Mouse (Mus musculus) heart, embryonic 16.5 days (tissue): ENCODE measurements around the gene Arf5. TPM values are rescaled to one million over a fixed set of nuclear protein-coding genes. Genes with fewer than 3 reads are reported as not detected.

ENCODE experiments used
- ATAC-seq: fragments of 200-750 bp; cut with Nextera tagmentation; replicated peaks from 2 replicates; pipeline ENCODE4 v1.8.0; 2017; ENCODE audit warnings: moderate number of reproducible peaks; ENCODE audit not compliant: insufficient read depth, low FRiP score; ENCODE audit errors: extremely low read depth
- H3K27ac ChIP-seq: fragments of 300-500 bp; sonication (generic); 2 replicates; pipeline ENCODE4 v1.5.1; 2014; ENCODE audit warnings: mild to moderate bottlenecking, low read length, control low read depth, moderate library complexity
- H3K27me3 ChIP-seq: fragments of 300-500 bp; sonication (generic); 2 replicates; pipeline ENCODE4 v1.6.1; 2014; ENCODE audit warnings: low read length, mixed read lengths; ENCODE audit not compliant: control insufficient read depth, insufficient read depth
- H3K36me3 ChIP-seq: fragments of 300-500 bp; sonication (generic); 2 replicates; pipeline ENCODE4 v1.6.1; 2014; ENCODE audit not compliant: control insufficient read depth, insufficient read depth
- H3K4me1 ChIP-seq: fragments of 300-500 bp; sonication (generic); 2 replicates; pipeline ENCODE4 v1.6.1; 2014; ENCODE audit warnings: low read length, mixed read lengths; ENCODE audit not compliant: control insufficient read depth, insufficient read depth
- H3K4me2 ChIP-seq: fragments of 300-500 bp; sonication (generic); 2 replicates; pipeline ENCODE4 v1.6.1; 2014; ENCODE audit warnings: low read depth, mild to moderate bottlenecking, control low read depth, low read length
- H3K4me3 ChIP-seq: fragments of 300-500 bp; sonication (generic); 2 replicates; pipeline ENCODE4 v1.5.1; 2014; ENCODE audit warnings: mild to moderate bottlenecking, control low read depth, low read length
- H3K9ac ChIP-seq: fragments of 300-500 bp; sonication (generic); 2 replicates; pipeline ENCODE4 v1.6.1; 2014; ENCODE audit warnings: low read length, control low read depth
- H3K9me3 ChIP-seq: fragments of 300-500 bp; sonication (generic); replicated peaks from 2 replicates; pipeline ENCODE4 v1.6.1; 2016; ENCODE audit warnings: low read length; ENCODE audit not compliant: control insufficient read depth
- WGBS: fragments of 180-500 bp; shearing (Covaris S2); extraction: QIAGEN DNeasy Blood & Tissue Kit; methylation state at CpG from one replicate; pipeline ENCODE4 v1.1.7; 2014; 5-methylcytosine and 5-hydroxymethylcytosine counted together
- polyA plus RNA-seq: library from polyadenylated mRNA; unstranded; fragments of >200 nt; fragmentation: Nextera tagmentation; extraction: Ambion mirVana; gene quantifications from 2 replicates; pipeline ENCODE4 v1.2.1, GENCODE M21; 2015

The Arf5 gene
- polyA plus RNA-seq, 1 experiment from 2014 or later: 231 TPM

- Histone ChIP-seq H3K4me3 (peak overlapping the region; percentile 99), H3K4me2 (peak overlapping the region; percentile 69), H3K4me1 (peaks cover 40% of the 10 kb centered on the region), H3K9ac (peak overlapping the region; percentile 98), H3K9me3 (no peaks in the 10 kb centered on the region), H3K27ac (peak overlapping the region; percentile 87), H3K36me3 (peaks cover 6% of the 10 kb centered on the region), H3K27me3 (no peaks in the 10 kb centered on the region)
- ATAC-seq: peak; percentile 46
- WGBS: 4% methylated on average over 42 of the region's 46 CpGs
Measured at GRCm38 (mm10) chr6:28423767-28424695, 671 bp downstream of the Arf5 start.

GRCm38 (mm10) chr6:28425019-28425418, 1.7 kb downstream of the Arf5 start:
- H3K27me3 ChIP-seq: no peaks in the 10 kb centered on the region
- peaks cover 6% of the 10 kb centered on the region for H3K36me3 ChIP-seq
- no peak for ATAC-seq
- peaks cover 30% of the 10 kb centered on the region for H3K4me1 ChIP-seq
- peak overlapping the region; percentile 69 for H3K4me2 ChIP-seq
- H3K9ac ChIP-seq: no peak overlapping the region
- H3K4me3 ChIP-seq: no peak overlapping the region
- 71% methylated on average over 6 of the region's 6 CpGs for WGBS
- H3K27ac ChIP-seq: no peak overlapping the region
- H3K9me3 ChIP-seq: no peaks in the 10 kb centered on the region

GRCm38 (mm10) chr6:28427096-28427839, 3.9 kb downstream of the Arf5 start, which contains the start of gene Fscn3:
Gene Fscn3 (plus strand): TSS chr6:28427789.
- Histone ChIP-seq H3K4me2 (no peak within 1 kb of the TSS), H3K4me1 (peaks cover 13% of the 10 kb centered on the region), H3K36me3 (peaks cover 6% of the 10 kb centered on the region), H3K27ac (no peak within 1 kb of the TSS), H3K4me3 (no peak within 1 kb of the TSS), H3K27me3 (no peaks in the 10 kb centered on the region), H3K9me3 (no peaks in the 10 kb centered on the region), H3K9ac (no peak within 1 kb of the TSS)
- whole genome bisulfite sequencing: 83% methylated on average over 3 of the region's 3 CpGs
- ATAC-seq: no peak

- Histone ChIP-seq H3K4me3 (no peak within 1 kb of the TSS), H3K9ac (no peak within 1 kb of the TSS), H3K27me3 (no peaks in the 10 kb centered on the region), H3K4me1 (peaks cover 12% of the 10 kb centered on the region), H3K36me3 (peaks cover 6% of the 10 kb centered on the region), H3K9me3 (no peaks in the 10 kb centered on the region), H3K4me2 (no peak within 1 kb of the TSS), H3K27ac (no peak within 1 kb of the TSS)
- 72% methylated on average over 3 of the region's 3 CpGs for WGBS
- ATAC-seq: no peak
Measured at GRCm38 (mm10) chr6:28428290-28428689, 4.9 kb downstream of the Arf5 start, which contains the start of gene Gcc1. Gene Gcc1 (minus strand): TSS chr6:28428390.

GRCm38 (mm10) chr6:28429870-28430269, 6.5 kb downstream of the Arf5 start:
- no peak overlapping the region for H3K27ac ChIP-seq
- H3K9ac ChIP-seq: no peak overlapping the region
- H3K27me3 ChIP-seq: no peaks in the 10 kb centered on the region
- no peak overlapping the region for H3K4me3 ChIP-seq
- H3K36me3 ChIP-seq: peaks cover 6% of the 10 kb centered on the region
- no peak overlapping the region for H3K4me2 ChIP-seq
- H3K4me1 ChIP-seq: peaks cover 5% of the 10 kb centered on the region
- H3K9me3 ChIP-seq: no peaks in the 10 kb centered on the region
- ATAC-seq: no peak
- WGBS: 82% methylated on average over 11 of the region's 11 CpGs

- H3K9me3 ChIP-seq: no peaks in the 10 kb centered on the region
- no peak overlapping the region for H3K4me2 ChIP-seq
- no peak overlapping the region for H3K9ac ChIP-seq
- H3K4me1 ChIP-seq: 0 out of 2 replicates have a peak, but pooled peaks cover 2% of the 10 kb centered on the region
- no peak overlapping the region for H3K27ac ChIP-seq
- H3K27me3 ChIP-seq: no peaks in the 10 kb centered on the region
- no peak overlapping the region for H3K4me3 ChIP-seq
- peaks cover under 1% of the 10 kb centered on the region for H3K36me3 ChIP-seq
- WGBS: 62% methylated on average over 10 of the region's 10 CpGs
- ATAC-seq: no peak
Measured at GRCm38 (mm10) chr6:28430795-28431537, 7.6 kb downstream of the Arf5 start.

GRCm38 (mm10) chr6:28431538-28431855, 8.1 kb downstream of the Arf5 start:
- no peak for ATAC-seq
- Histone ChIP-seq H3K4me3 (no peak overlapping the region), H3K9ac (no peak overlapping the region), H3K4me2 (no peak overlapping the region), H3K27me3 (no peaks in the 10 kb centered on the region), H3K4me1 (0 out of 2 replicates have a peak, but pooled peaks cover 2% of the 10 kb centered on the region), H3K27ac (no peak overlapping the region), H3K9me3 (no peaks in the 10 kb centered on the region), H3K36me3 (no peaks in the 10 kb centered on the region; the same call in 1 of the 2 replicates)
- WGBS: 58% methylated on average over 6 of the region's 6 CpGs

GRCm38 (mm10) chr6:28447937-28448336, 24.6 kb downstream of the Arf5 start:
- Histone ChIP-seq H3K9ac (no peak overlapping the region), H3K27me3 (peaks cover 30% of the 10 kb centered on the region), H3K36me3 (no peaks in the 10 kb centered on the region), H3K4me2 (no peak overlapping the region), H3K9me3 (no peaks in the 10 kb centered on the region), H3K4me1 (no peaks in the 10 kb centered on the region), H3K4me3 (no peak overlapping the region), H3K27ac (no peak overlapping the region)
- no peak for ATAC-seq
- 71% methylated on average over 7 of the region's 7 CpGs for WGBS
